Mouse (Mus musculus) midbrain, embryonic 13.5 days (tissue): Measurements from ENCODE around the gene Metap1d. TPM values are rescaled to one million over a fixed set of nuclear protein-coding genes. Genes with fewer than 3 reads are reported as not detected.

Experiments used
- ATAC-seq: fragments of 200-750 bp; cut with Nextera tagmentation; 2 replicates; pipeline ENCODE4 v1.8.0; 2017; ENCODE audit warnings: mild to moderate bottlenecking, moderate TSS enrichment, moderate library complexity
- H3K27ac ChIP-seq: fragments of 300-500 bp; sonication (generic); 2 replicates; pipeline ENCODE4 v1.5.1; 2015; ENCODE audit warnings: inconsistent platforms, mild to moderate bottlenecking, moderate library complexity
- H3K27me3 ChIP-seq: fragments of 300-500 bp; sonication (generic); 2 replicates; pipeline ENCODE4 v1.6.1; 2015; ENCODE audit warnings: mild to moderate bottlenecking, inconsistent platforms
- H3K36me3 ChIP-seq: fragments of 300-500 bp; sonication (generic); 2 replicates; pipeline ENCODE4 v1.6.1; 2015; ENCODE audit warnings: mild to moderate bottlenecking, inconsistent platforms
- H3K4me1 ChIP-seq: fragments of 300-500 bp; sonication (generic); replicated peaks from 2 replicates; pipeline ENCODE4 v1.6.1; 2015; ENCODE audit warnings: inconsistent platforms
- H3K4me2 ChIP-seq: fragments of 300-500 bp; sonication (generic); replicated peaks from 2 replicates; pipeline ENCODE4 v1.6.1; 2015; ENCODE audit warnings: moderate library complexity, mild to moderate bottlenecking, inconsistent platforms
- H3K4me3 ChIP-seq: fragments of 300-500 bp; sonication (generic); replicated peaks from 2 replicates; pipeline ENCODE4 v1.5.1; 2015; ENCODE audit warnings: mild to moderate bottlenecking, inconsistent platforms
- H3K9ac ChIP-seq: fragments of 300-500 bp; sonication (generic); replicated peaks from 2 replicates; pipeline ENCODE4 v1.6.1; 2015; ENCODE audit warnings: mild to moderate bottlenecking, inconsistent platforms
- H3K9me3 ChIP-seq: fragments of 300-500 bp; sonication (generic); 2 replicates; pipeline ENCODE4 v1.6.1; 2016; ENCODE audit warnings: mild to moderate bottlenecking, inconsistent platforms
- WGBS: fragments of 180-500 bp; shearing (Covaris S2); methylation state at CpG from one replicate; pipeline ENCODE4 v1.1.7; 2015; 5-methylcytosine and 5-hydroxymethylcytosine counted together
- polyA plus RNA-seq: library from polyadenylated mRNA; unstranded; fragments of >200 nt; fragmentation: Nextera tagmentation; extraction: Ambion mirVana; gene quantifications from 2 replicates; pipeline ENCODE4 v1.2.1, GENCODE M21; 2015

The Metap1d gene
- polyA plus RNA-seq, 1 experiment from 2014 or later, result 35.1 TPM

DNA sequence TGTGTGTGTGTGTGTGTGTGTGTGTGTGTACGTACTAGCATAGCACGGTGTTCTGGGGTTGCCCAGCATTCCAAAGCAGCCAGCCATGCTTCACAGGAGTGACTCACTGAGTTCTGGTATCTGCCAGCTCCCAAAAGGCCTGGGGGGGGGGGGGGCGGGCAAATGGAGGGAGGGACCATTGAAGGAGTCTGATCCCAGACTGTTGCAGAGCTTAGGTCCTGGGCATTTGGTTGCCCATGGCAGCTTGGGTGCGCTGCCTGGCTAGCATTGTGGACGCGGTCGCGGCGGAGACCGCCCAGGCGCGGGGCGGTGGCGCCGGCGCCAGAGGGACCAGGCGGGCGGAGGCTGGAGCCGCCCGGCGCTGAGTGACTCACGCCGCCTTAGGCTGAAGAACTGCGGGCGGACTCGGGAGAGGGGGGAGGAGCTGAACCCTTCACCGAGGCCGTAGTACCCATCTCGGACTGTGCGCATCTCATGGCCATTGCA is 89.8 kb downstream of the Metap1d start:
- Histone ChIP-seq H3K9ac (peak overlapping the region; percentile 46), H3K36me3 (no peaks in the 10 kb centered on the region), H3K4me3 (peak overlapping the region; percentile 53), H3K27me3 (peaks cover 95% of the 10 kb centered on the region), H3K4me2 (peak overlapping the region; percentile 37), H3K9me3 (no peaks in the 10 kb centered on the region), H3K4me1 (peaks cover 47% of the 10 kb centered on the region), H3K27ac (peak overlapping the region; percentile 58)
- 0% methylated on average over 28 of the region's 30 CpGs for WGBS
- ATAC-seq, result no peak

DNA sequence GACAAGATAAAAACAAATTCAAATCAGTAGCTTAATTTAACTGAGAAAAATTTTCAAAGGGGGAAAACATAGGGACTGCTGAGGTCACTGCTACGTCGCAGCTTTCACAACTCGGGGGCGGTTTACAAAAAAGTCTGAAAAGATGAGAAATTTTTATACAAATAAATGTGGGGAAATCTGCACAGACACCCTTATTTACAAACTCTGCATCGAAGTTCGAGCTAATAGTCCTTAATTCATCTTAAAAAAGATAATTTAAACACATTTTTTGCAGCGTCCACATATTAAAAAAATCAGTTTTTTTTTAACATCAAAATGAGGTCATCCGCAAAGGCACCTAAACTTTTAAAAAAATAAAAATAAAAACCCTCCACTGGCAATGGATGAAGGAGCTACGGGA is 90.5 kb downstream of the Metap1d start:
- Histone ChIP-seq H3K4me3 (peak overlapping the region; percentile 53), H3K27ac (peak overlapping the region; percentile 47; the same call in 1 of the 2 replicates), H3K4me1 (peaks cover 47% of the 10 kb centered on the region), H3K27me3 (peaks cover 95% of the 10 kb centered on the region), H3K4me2 (peak overlapping the region; percentile 93), H3K9ac (peak overlapping the region; percentile 63; the same call in 1 of the 2 replicates), H3K36me3 (no peaks in the 10 kb centered on the region), H3K9me3 (no peaks in the 10 kb centered on the region)
- WGBS, result 2% methylated on average over 9 of the region's 9 CpGs
- ATAC-seq, result no peak

DNA sequence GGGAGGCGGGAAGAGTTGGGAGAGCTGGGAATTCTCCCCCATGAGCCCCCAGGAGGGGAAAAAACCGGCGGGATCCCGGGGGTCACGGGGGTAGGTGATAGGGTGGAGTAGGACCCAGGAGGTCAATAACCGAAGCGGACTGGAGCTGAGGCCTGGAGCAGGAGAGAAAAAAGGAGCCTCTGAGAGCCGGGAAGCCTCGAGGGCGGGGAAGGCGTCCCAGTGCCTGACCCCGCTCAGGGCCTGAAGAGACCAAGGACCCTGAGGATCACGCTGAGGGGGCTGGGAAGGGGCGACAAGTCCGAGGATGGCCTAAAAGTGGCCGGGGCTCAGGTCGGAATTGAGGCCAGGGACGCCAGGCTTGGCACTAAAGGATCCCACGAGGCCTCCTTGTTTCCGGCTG is 90.9 kb downstream of the Metap1d start:
- under 1% methylated on average over 20 of the region's 20 CpGs for WGBS
- Histone ChIP-seq H3K4me2 (peak overlapping the region; percentile 93), H3K36me3 (no peaks in the 10 kb centered on the region), H3K27me3 (peaks cover 95% of the 10 kb centered on the region), H3K9me3 (no peaks in the 10 kb centered on the region), H3K4me1 (peaks cover 47% of the 10 kb centered on the region), H3K27ac (peak overlapping the region; percentile 47), H3K9ac (peak overlapping the region; percentile 63), H3K4me3 (peak overlapping the region; percentile 53)
- ATAC-seq, result no peak

DNA sequence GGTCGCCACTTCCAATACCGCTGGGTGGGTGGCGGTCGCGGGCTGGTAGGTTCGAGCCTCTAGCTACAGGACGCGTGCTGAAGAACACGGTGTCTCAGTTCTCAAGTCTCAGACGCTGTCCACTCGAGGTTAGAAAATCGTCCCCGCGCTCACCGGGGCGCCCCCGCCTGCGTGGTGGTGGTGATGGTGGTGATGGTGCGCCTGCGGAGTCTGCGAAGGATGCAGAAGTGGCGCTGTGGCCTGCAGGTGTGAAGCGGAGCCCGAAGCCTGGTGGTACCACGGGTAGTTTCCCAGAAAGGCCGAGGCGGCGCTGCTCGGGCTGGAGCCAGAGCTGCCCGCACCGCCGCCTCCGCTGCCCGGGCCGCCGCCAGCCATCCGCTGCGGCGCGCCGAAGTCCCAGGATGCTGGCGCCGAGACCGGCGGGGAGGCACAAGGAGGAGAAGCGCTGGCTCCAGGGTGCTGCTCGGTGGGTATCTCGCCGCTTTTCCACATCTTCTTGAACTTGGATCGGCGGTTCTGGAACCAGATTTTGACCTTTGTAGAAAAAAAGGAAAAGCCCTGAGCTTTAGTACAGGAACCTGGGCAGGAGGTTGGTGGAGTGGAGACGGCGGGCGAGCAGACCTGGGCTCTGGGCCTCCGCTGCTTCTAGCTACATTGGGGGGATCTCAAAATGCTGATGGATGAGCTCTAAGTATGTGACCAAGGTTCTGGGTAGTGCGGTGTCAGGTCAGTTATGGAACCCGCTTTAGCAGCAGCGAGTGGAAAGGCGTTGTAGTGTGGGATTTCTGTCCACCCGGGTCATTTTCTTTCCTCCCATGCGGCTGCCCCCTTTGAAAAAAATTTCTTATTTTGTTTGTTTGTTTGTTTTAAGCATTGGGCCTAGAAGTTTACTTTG is 91.6 kb downstream of the Metap1d start:
- Histone ChIP-seq H3K9ac (peak overlapping the region; percentile 63), H3K4me1 (peaks cover 42% of the 10 kb centered on the region), H3K27ac (peak overlapping the region; percentile 47), H3K9me3 (no peaks in the 10 kb centered on the region), H3K36me3 (no peaks in the 10 kb centered on the region), H3K4me3 (peak overlapping the region; percentile 53), H3K4me2 (peak overlapping the region; percentile 93), H3K27me3 (peaks cover 95% of the 10 kb centered on the region)
- no peak for ATAC-seq
- under 1% methylated on average over 61 of the region's 61 CpGs for WGBS

DNA sequence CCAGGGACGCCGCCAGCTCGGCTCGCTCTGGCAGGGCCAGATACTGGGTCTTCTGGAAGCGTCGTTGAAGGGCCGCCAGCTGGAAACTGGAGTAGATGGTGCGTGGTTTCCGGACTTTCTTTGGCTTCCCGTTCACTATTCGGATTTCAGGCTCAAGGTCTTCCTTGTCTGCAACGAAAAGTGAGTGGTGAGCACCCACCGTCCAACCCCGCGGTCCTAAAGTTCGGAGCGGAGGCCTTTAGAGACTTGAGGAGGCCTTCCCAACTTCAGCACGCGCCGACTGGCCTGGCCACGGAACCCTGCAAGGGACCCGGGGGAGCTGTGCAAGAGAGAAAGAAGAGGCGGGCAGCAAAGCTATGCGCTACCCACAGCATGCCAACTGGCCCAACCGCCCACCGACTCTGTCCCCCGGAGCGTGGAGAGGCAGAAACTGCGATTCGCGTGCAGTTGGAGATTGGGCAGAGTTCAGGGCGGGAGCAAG is 92.4 kb downstream of the Metap1d start:
- Histone ChIP-seq H3K27ac (peak overlapping the region; percentile 74), H3K36me3 (no peaks in the 10 kb centered on the region), H3K9me3 (no peaks in the 10 kb centered on the region), H3K9ac (peak overlapping the region; percentile 63), H3K4me2 (peak overlapping the region; percentile 93), H3K4me3 (peak overlapping the region; percentile 53), H3K27me3 (peaks cover 95% of the 10 kb centered on the region), H3K4me1 (peaks cover 42% of the 10 kb centered on the region)
- ATAC-seq, result 0 out of 2 replicates have a peak, but pooled peaks have one; percentile 15
- 1% methylated on average over 32 of the region's 32 CpGs for WGBS

DNA sequence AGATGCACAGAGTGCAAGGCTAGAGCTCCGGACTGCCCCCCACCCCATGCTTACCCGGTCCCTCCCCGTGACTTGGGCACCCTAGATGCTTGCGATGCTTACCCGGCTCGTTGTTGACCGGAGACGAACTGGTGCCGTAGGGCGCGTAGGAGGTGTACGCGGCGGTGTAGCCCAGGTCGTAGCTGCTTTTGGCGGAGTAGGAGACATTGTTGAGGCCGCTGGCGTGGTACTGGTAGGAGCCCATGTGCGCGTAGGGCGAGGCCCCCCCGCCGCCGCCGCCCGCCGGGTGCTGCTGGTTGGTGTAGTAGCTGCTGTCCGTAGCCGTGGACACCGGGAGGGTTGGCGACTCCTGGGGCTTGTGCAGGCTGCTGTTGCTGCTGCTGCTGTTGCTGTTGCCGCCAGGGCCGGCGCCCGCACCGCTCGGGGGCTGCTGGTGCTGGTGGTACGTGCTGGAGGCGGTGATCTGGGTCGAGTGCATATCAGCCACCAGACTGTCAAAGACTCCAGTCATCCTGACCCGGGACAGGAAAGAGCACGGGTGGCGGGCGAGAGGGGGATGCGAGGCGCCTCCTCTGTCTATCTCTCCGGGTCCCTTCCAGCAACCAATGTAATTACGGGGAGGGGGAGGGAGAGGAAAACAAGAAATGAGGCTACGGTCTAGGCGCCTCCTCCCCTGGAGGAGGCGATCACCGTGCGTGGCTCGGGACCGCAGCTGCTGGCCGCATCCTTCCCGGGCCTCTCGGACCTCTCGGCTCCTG is 93.0 kb downstream of the Metap1d start:
- WGBS, result under 1% methylated on average over 57 of the region's 59 CpGs
- peaks cover 36% of the 10 kb centered on the region for H3K4me1 ChIP-seq
- H3K9ac ChIP-seq, result peak overlapping the region; percentile 63
- H3K36me3 ChIP-seq, result no peaks in the 10 kb centered on the region
- peak overlapping the region; percentile 53 for H3K4me3 ChIP-seq
- peak overlapping the region; percentile 74 for H3K27ac ChIP-seq
- H3K4me2 ChIP-seq, result peak overlapping the region; percentile 93
- H3K9me3 ChIP-seq, result no peaks in the 10 kb centered on the region
- ATAC-seq, result peak; percentile 66
- H3K27me3 ChIP-seq, result peaks cover 94% of the 10 kb centered on the region

DNA sequence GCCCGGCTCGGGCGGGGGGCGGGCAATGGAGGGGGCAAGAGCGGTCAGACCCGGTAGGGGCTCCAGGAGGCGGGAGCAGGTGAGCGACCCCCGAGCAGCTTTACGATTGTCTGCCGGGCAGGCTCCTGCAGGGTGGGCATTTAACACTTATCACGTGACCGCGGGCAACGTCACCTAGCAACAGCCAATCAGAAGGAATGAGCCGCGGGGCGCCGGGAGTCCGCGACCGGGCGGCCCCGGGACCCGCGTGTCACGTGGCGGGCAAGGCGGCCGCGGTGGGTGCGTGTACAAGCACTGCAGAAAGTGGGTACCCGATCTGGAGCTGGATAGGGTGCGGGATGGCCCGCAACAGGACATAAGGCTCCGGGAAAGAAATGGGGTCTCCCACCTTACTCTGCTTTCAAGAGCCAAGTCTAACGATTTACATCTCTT is 93.6 kb downstream of the Metap1d start, which contains the start of gene Dlx2:
Dlx2 (minus strand) TSS at position 115 of the 432 bp plus-strand sequence.
- H3K27ac ChIP-seq, result peak within 1 kb of the TSS; percentile 74
- peak; percentile 80 for ATAC-seq
- peak within 1 kb of the TSS; percentile 53 for H3K4me3 ChIP-seq
- H3K4me1 ChIP-seq, result peaks cover 37% of the 10 kb centered on the region
- H3K4me2 ChIP-seq, result peak within 1 kb of the TSS; percentile 93
- peak within 1 kb of the TSS; percentile 63 for H3K9ac ChIP-seq
- no peaks in the 10 kb centered on the region for H3K36me3 ChIP-seq
- peaks cover 94% of the 10 kb centered on the region for H3K27me3 ChIP-seq
- H3K9me3 ChIP-seq, result no peaks in the 10 kb centered on the region
- under 1% methylated on average over 37 of the region's 37 CpGs for WGBS

DNA sequence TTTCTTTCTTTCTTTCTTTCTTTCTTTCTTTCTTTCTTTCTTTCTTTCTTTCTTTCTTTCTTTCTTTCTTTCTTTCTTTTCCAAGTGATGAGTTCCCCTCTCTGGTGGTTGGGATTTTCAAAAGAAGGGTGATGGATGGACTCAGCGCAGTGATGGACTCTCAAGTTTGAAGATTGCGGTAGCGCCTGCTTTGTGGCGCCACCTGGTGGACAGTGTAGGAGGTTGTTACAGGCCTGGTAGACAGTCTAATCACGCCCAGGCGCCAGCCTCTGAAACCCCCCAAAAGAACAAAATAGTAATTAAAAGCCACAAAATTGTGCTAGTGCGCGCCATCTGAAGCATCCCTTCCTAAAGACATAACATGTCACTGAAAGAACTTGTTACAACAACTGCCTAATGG is 94.8 kb downstream of the Metap1d start:
- Histone ChIP-seq H3K9me3 (no peaks in the 10 kb centered on the region), H3K4me3 (no peak overlapping the region), H3K36me3 (no peaks in the 10 kb centered on the region), H3K27me3 (peaks cover 94% of the 10 kb centered on the region), H3K27ac (no peak overlapping the region), H3K4me1 (peaks cover 42% of the 10 kb centered on the region), H3K4me2 (no peak overlapping the region), H3K9ac (no peak overlapping the region)
- WGBS, result under 1% methylated on average over 8 of the region's 8 CpGs
- no peak for ATAC-seq

DNA sequence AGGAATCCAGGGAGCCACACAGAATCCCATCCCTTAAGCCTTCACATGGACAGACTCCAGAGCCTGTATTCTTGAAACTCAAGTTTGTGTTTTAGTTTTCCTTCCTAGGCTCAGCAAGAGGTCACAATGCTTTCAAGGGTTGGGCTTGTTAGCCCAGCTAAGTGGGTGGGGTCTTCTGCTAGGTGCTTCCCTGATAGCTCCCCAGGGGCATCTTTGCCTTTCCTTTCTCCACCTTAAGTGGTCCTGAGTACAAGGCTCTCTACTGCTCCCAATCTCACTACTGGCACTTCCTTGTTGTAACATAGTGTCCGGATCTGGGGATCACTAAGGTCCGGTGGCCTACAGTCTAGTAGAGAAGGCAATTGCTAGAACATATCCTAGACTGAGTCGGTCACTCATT is 97.3 kb downstream of the Metap1d start:
- no peak overlapping the region for H3K4me2 ChIP-seq
- H3K27ac ChIP-seq, result no peak overlapping the region
- no peak overlapping the region for H3K9ac ChIP-seq
- no peak for ATAC-seq
- no peaks in the 10 kb centered on the region for H3K9me3 ChIP-seq
- no peak overlapping the region for H3K4me3 ChIP-seq
- peaks cover 81% of the 10 kb centered on the region for H3K27me3 ChIP-seq
- no peaks in the 10 kb centered on the region for H3K36me3 ChIP-seq
- peaks cover 28% of the 10 kb centered on the region for H3K4me1 ChIP-seq
- 39% methylated on average over 3 of the region's 3 CpGs for WGBS

DNA sequence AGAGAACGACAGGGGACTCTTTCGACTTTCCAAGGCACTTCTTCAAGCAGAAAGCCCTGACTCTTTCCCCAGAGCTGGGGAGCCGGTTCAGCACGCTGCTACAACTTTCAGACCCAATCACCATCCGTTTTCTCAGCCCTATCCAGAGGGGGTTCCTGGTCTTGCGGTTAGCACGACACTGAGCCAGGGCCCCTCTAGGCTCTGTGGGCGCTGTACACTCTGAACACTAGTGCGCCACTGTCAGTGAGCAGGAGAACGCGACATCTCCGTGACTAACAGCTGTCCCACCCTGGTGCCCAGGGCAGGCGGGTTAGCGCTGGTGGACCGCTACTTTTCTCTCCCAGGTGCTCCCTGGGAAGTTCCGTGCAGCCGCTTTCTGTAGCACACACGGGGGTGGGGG is 98.6 kb downstream of the Metap1d start:
- Histone ChIP-seq H3K36me3 (no peaks in the 10 kb centered on the region), H3K4me1 (peaks cover 14% of the 10 kb centered on the region), H3K27ac (no peak overlapping the region), H3K9me3 (0 out of 2 replicates have a peak, but pooled peaks cover 4% of the 10 kb centered on the region), H3K9ac (no peak overlapping the region), H3K4me3 (no peak overlapping the region), H3K4me2 (peak overlapping the region; percentile 23), H3K27me3 (peaks cover 67% of the 10 kb centered on the region)
- 2% methylated on average over 18 of the region's 18 CpGs for WGBS
- no peak for ATAC-seq

DNA sequence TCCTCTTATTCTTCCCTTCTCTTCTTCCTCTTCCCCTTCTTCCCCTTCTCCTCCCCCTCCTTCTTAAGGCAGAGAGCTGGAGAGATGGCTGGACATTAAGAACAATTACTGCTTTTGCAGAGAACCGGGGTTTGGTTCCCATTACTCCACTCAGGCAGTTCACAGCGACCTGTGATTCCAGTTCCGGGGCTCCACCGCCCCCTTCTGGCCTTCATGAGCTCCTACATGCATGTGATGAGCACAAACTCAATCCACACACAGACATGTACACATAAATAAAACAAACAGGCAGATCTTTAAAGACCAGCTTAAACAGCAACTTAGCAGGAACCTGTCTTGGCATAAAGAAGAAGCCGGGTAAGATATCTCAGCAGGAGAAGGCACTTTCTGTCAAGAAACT is 103.0 kb downstream of the Metap1d start:
- no peak for ATAC-seq
- WGBS, result 60% methylated on average over 5 of the region's 5 CpGs
- 0 out of 2 replicates have a peak, but pooled peaks cover 4% of the 10 kb centered on the region for H3K9me3 ChIP-seq
- H3K27ac ChIP-seq, result no peak overlapping the region
- H3K4me2 ChIP-seq, result no peak overlapping the region
- H3K27me3 ChIP-seq, result peaks cover 29% of the 10 kb centered on the region
- no peak overlapping the region for H3K9ac ChIP-seq
- no peak overlapping the region for H3K4me3 ChIP-seq
- peaks cover 11% of the 10 kb centered on the region; the same call in 1 of the 2 replicates for H3K4me1 ChIP-seq
- no peaks in the 10 kb centered on the region for H3K36me3 ChIP-seq
